Mouse (Mus musculus) embryonic facial prominence, embryonic 15.5 days (tissue): ENCODE measurements around the gene Olfr1170. TPM values are rescaled to one million over a fixed set of nuclear protein-coding genes. Genes with fewer than 3 reads are reported as not detected.

Source experiments
- ATAC-seq: fragments of 200-750 bp; cut with Nextera tagmentation; 2 replicates; pipeline ENCODE4 v1.8.0; 2017; ENCODE audit warnings: low read depth, moderate TSS enrichment; ENCODE audit not compliant: insufficient number of reproducible peaks, low FRiP score, low TSS enrichment
- H3K27ac ChIP-seq: fragments of 300-500 bp; sonication (generic); replicated peaks from 2 replicates; pipeline ENCODE4 v1.5.1; 2015; ENCODE audit warnings: mild to moderate bottlenecking, inconsistent platforms
- H3K27me3 ChIP-seq: fragments of 300-500 bp; sonication (generic); 2 replicates; pipeline ENCODE4 v1.6.1; 2015; ENCODE audit warnings: inconsistent platforms
- H3K36me3 ChIP-seq: fragments of 300-500 bp; sonication (generic); 2 replicates; pipeline ENCODE4 v1.6.1; 2015; ENCODE audit warnings: mild to moderate bottlenecking, inconsistent platforms
- H3K4me1 ChIP-seq: fragments of 300-500 bp; sonication (generic); 2 replicates; pipeline ENCODE4 v1.6.1; 2015; ENCODE audit warnings: inconsistent platforms
- H3K4me2 ChIP-seq: fragments of 300-500 bp; sonication (generic); replicated peaks from 2 replicates; pipeline ENCODE4 v1.6.1; 2015; ENCODE audit warnings: mild to moderate bottlenecking, inconsistent platforms
- H3K4me3 ChIP-seq: fragments of 300-500 bp; sonication (generic); replicated peaks from 2 replicates; pipeline ENCODE4 v1.5.1; 2015; ENCODE audit warnings: mild to moderate bottlenecking, inconsistent platforms
- H3K9ac ChIP-seq: fragments of 300-500 bp; sonication (generic); 2 replicates; pipeline ENCODE4 v1.6.1; 2015; ENCODE audit warnings: inconsistent platforms
- H3K9me3 ChIP-seq: fragments of 300-500 bp; sonication (generic); replicated peaks from 2 replicates; pipeline ENCODE4 v1.6.1; 2016; ENCODE audit warnings: inconsistent platforms
- WGBS: fragments of 180-500 bp; shearing (Covaris S2); methylation state at CpG from one replicate; pipeline ENCODE4 v1.1.7; 2015; 5-methylcytosine and 5-hydroxymethylcytosine counted together
- polyA plus RNA-seq: library from polyadenylated mRNA; unstranded; fragments of >200 nt; fragmentation: Nextera tagmentation; extraction: Ambion mirVana; gene quantifications from 2 replicates; pipeline ENCODE4 v1.2.1, GENCODE M21; 2015

Gene Olfr1170
- not detected in 2 replicates for polyA plus RNA-seq

GRCm38 (mm10) chr2:88228234-88228633, at the start of gene Olfr1170:
TSS of gene Olfr1170 (minus strand) at chr2:88228334.
- Histone ChIP-seq H3K36me3 (no peaks in the 10 kb centered on the region), H3K27me3 (no peaks in the 10 kb centered on the region), H3K4me2 (no peak within 1 kb of the TSS), H3K4me1 (no peaks in the 10 kb centered on the region), H3K4me3 (no peak within 1 kb of the TSS), H3K9me3 (no peaks in the 10 kb centered on the region), H3K9ac (no peak within 1 kb of the TSS), H3K27ac (no peak within 1 kb of the TSS)
- no peak for ATAC-seq
- WGBS = 85% methylated on average over 1 of the region's 1 CpGs

GRCm38 (mm10) chr2:88220784-88221183, 7.3 kb downstream of the Olfr1170 start:
- H3K27ac ChIP-seq = no peak overlapping the region
- no peak for ATAC-seq
- H3K9ac ChIP-seq = no peak overlapping the region
- 88% methylated on average over 1 of the region's 1 CpGs for WGBS
- no peaks in the 10 kb centered on the region for H3K4me1 ChIP-seq
- H3K4me3 ChIP-seq = no peak overlapping the region
- no peaks in the 10 kb centered on the region for H3K9me3 ChIP-seq
- H3K4me2 ChIP-seq = no peak overlapping the region
- H3K27me3 ChIP-seq = no peaks in the 10 kb centered on the region
- no peaks in the 10 kb centered on the region for H3K36me3 ChIP-seq

DNA sequence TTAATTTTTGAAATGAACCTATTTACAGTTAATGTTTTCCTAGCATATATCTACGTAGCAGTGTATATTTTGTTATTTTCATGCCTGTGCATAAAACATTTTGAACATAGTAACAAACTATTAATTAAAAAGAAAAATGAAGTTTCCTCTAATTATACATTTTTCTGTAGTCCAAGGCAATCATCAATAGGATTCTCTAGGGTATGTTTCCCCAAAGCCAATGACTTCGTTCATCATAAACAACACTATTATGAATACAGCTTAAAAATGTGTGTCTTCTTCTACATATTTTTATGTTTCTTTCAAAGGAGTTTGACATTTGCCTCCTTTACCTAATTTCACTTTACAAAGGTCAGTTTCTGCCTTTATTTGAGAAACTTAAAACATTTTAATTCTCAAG, 46.6 kb downstream of the Olfr1170 start, which contains the start of gene Olfr1168:
Gene Olfr1168 (plus strand): TSS at position 301 of the 400 bp plus-strand sequence.
- WGBS = 89% methylated on average over 2 of the region's 2 CpGs

More for the DNA sequence above, 46.6 kb downstream of the Olfr1170 start, which contains the start of gene Olfr1168:
- Histone ChIP-seq H3K27ac (no peak within 1 kb of the TSS), H3K36me3 (no peaks in the 10 kb centered on the region), H3K4me1 (no peaks in the 10 kb centered on the region), H3K9me3 (no peaks in the 10 kb centered on the region), H3K9ac (no peak within 1 kb of the TSS), H3K4me3 (no peak within 1 kb of the TSS), H3K4me2 (no peak within 1 kb of the TSS), H3K27me3 (no peaks in the 10 kb centered on the region)
- ATAC-seq = no peak

Other genes starting within 250 kb of the Olfr1170 start
- not detected in 2 replicates for gene Olfr1158, start 238.2 kb downstream of the Olfr1170 start, polyA plus RNA-seq
- 0.17 TPM in 1 of 2 replicates, not detected in the other for gene Olfr1160, start 220.1 kb downstream of the Olfr1170 start, polyA plus RNA-seq
- not detected in 2 replicates for gene Olfr1161, start 205.6 kb downstream of the Olfr1170 start, polyA plus RNA-seq
- gene Olfr73, start 190.6 kb downstream of the Olfr1170 start, polyA plus RNA-seq = 0.11 and 0.18 TPM in 2 replicates
- gene Olfr1162, start 177.2 kb downstream of the Olfr1170 start, polyA plus RNA-seq = 0.12 TPM in 1 of 2 replicates, not detected in the other
- gene Olfr1163, start 156.5 kb downstream of the Olfr1170 start, polyA plus RNA-seq = not detected in 2 replicates
- not detected in 2 replicates for gene Olfr1164, start 134.4 kb downstream of the Olfr1170 start, polyA plus RNA-seq
- gene Olfr1166, start 100.1 kb downstream of the Olfr1170 start, polyA plus RNA-seq = not detected in 2 replicates
- not detected in 2 replicates for gene Olfr1167, start 73.1 kb downstream of the Olfr1170 start, polyA plus RNA-seq
- gene Olfr1168, start 46.5 kb downstream of the Olfr1170 start, polyA plus RNA-seq = not detected in 2 replicates
- not detected in 2 replicates for gene Olfr1173, start 51.5 kb upstream of the Olfr1170 start, polyA plus RNA-seq
- gene Olfr1174-ps, start 86.8 kb upstream of the Olfr1170 start, polyA plus RNA-seq = not detected in 2 replicates
- not detected in 2 replicates for gene Olfr1175-ps, start 98.9 kb upstream of the Olfr1170 start, polyA plus RNA-seq
- 0.40 and 0.41 TPM in 2 replicates for gene Olfr1176, start 108.4 kb upstream of the Olfr1170 start, polyA plus RNA-seq
- 0.13 and 0.23 TPM in 2 replicates for gene Olfr1177-ps, start 118.2 kb upstream of the Olfr1170 start, polyA plus RNA-seq
- not detected in 2 replicates for gene Olfr1178, start 158.7 kb upstream of the Olfr1170 start, polyA plus RNA-seq
- not detected in 2 replicates for gene Olfr1179, start 178.1 kb upstream of the Olfr1170 start, polyA plus RNA-seq
- gene Olfr1180, start 190.8 kb upstream of the Olfr1170 start, polyA plus RNA-seq = not detected in 2 replicates
- not detected in 2 replicates for gene Olfr1181, start 197.8 kb upstream of the Olfr1170 start, polyA plus RNA-seq
- not detected in 2 replicates for gene Gm13757, start 220.8 kb upstream of the Olfr1170 start, polyA plus RNA-seq
- not detected in 2 replicates for gene Olfr1183, start 226.5 kb upstream of the Olfr1170 start, polyA plus RNA-seq